Mouse (Mus musculus) testis, adult 2 months (tissue): Measurements from ENCODE around the gene Fbxl21. TPM values are rescaled to one million over a fixed set of nuclear protein-coding genes. Genes with fewer than 3 reads are reported as not detected.

Source experiments
- H3K27ac ChIP-seq: fragments of 200-500 bp; 2 replicates; pipeline ENCODE4 v1.5.1; 2012; ENCODE audit warnings: low read depth, low read length; ENCODE audit not compliant: control insufficient read depth, insufficient read depth
- H3K27me3 ChIP-seq: fragments of 200-500 bp; 2 replicates; pipeline ENCODE4 v1.6.1; 2012; ENCODE audit warnings: mild to moderate bottlenecking, low read length, moderate library complexity; ENCODE audit not compliant: control insufficient read depth, insufficient read depth
- H3K36me3 ChIP-seq: fragments of 200-500 bp; 2 replicates; pipeline ENCODE4 v1.6.1; 2012; ENCODE audit warnings: mild to moderate bottlenecking, low read length; ENCODE audit not compliant: control insufficient read depth, insufficient read depth
- H3K4me1 ChIP-seq: fragments of 200-500 bp; 2 replicates; pipeline ENCODE4 v1.6.1; 2012; ENCODE audit warnings: low read length; ENCODE audit not compliant: control insufficient read depth, insufficient read depth
- H3K4me3 ChIP-seq: fragments of 200-500 bp; 2 replicates; pipeline ENCODE4 v1.5.1; 2012; ENCODE audit warnings: low read depth, mild to moderate bottlenecking, low read length, moderate library complexity, mixed read lengths; ENCODE audit not compliant: control insufficient read depth
- CTCF ChIP-seq: fragments of 200-500 bp; IDR thresholded peaks from 2 replicates; pipeline ENCODE4 v1.5.1; 2012; ENCODE audit warnings: low read depth, mild to moderate bottlenecking, inconsistent platforms, low read length, moderate library complexity; ENCODE audit not compliant: control insufficient read depth, insufficient read depth, insufficient replicate concordance
- POLR2A ChIP-seq: fragments of 200-500 bp; IDR thresholded peaks from 2 replicates; pipeline ENCODE4 v1.6.1; 2012; ENCODE audit warnings: low read depth, mild to moderate bottlenecking, inconsistent platforms, low read length, moderate library complexity; ENCODE audit not compliant: control insufficient read depth
- polyA plus RNA-seq: library from polyadenylated mRNA; depleted of rRNA; stranded (reverse); fragments of >200 nt; gene quantifications from 2 replicates; pipeline ENCODE4 v1.2.3, GENCODE M21; 2012

Fbxl21 gene
- polyA plus RNA-seq, 1 experiment, result 0.64 TPM

DNA sequence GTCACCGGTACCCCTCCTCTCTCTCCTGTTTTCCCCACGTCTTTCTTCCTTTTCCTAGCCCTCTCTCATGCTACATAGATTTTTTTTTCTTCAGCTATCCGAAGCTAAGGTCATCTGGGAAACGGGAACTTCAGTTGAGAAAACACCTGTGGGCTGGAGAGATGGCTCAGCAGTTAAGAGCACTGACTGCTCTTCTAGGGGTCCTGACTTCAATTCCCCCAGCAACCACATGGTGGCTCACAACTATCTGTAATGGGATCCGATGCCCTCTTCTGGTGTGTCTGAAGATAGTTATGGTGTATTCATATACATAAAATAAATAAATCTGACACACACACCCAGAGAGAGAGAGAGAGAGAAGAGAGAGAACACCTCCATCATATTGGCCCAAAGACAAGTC lies 13.3 kb downstream of the Fbxl21 start:
- Histone ChIP-seq H3K4me1 (no peaks in the 10 kb centered on the region), H3K27me3 (no peaks in the 10 kb centered on the region), H3K4me3 (no peak overlapping the region), H3K27ac (no peak overlapping the region), H3K36me3 (no peaks in the 10 kb centered on the region)
- no peak for TF ChIP-seq CTCF
- no peak for TF ChIP-seq POLR2A

DNA sequence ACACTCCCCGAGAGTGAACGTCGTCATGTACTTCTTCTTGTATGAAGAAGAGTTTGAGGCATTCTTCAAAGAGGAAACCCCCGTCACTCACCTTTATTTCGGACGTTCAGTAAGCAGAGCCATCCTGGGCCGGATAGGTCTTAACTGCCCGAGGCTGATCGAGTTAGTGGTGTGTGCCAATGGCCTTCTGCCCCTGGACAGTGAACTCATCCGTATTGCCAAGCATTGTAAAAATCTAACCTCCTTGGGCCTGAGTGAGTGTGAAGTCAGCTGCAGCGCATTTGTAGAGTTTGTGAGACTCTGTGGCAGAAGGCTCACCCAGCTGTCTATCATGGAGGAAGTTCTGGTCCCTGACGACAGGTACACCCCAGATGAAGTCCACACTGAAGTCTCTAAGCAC lies 14.8 kb downstream of the Fbxl21 start:
- H3K4me3 ChIP-seq, result no peak overlapping the region
- H3K27me3 ChIP-seq, result no peaks in the 10 kb centered on the region
- no peak for TF ChIP-seq CTCF
- no peak for TF ChIP-seq POLR2A
- no peaks in the 10 kb centered on the region for H3K4me1 ChIP-seq
- no peaks in the 10 kb centered on the region for H3K36me3 ChIP-seq
- H3K27ac ChIP-seq, result no peak overlapping the region

- no peaks in the 10 kb centered on the region for H3K4me1 ChIP-seq
- H3K27me3 ChIP-seq, result no peaks in the 10 kb centered on the region
- no peak overlapping the region for H3K27ac ChIP-seq
- H3K4me3 ChIP-seq, result no peak overlapping the region
- TF ChIP-seq CTCF, result no peak
- TF ChIP-seq POLR2A, result no peak
- no peaks in the 10 kb centered on the region for H3K36me3 ChIP-seq
Observed at GRCm38 (mm10) chr13:56539846-56540245, 17.6 kb downstream of the Fbxl21 start.

- TF ChIP-seq CTCF, result no peak
- no peak overlapping the region for H3K27ac ChIP-seq
- no peaks in the 10 kb centered on the region for H3K36me3 ChIP-seq
- H3K4me3 ChIP-seq, result no peak overlapping the region
- no peaks in the 10 kb centered on the region for H3K4me1 ChIP-seq
- no peaks in the 10 kb centered on the region for H3K27me3 ChIP-seq
Observed at GRCm38 (mm10) chr13:56543805-56544204, 21.5 kb downstream of the Fbxl21 start.

GRCm38 (mm10) chr13:56544956-56545355 lies 22.7 kb downstream of the Fbxl21 start:
- H3K4me1 ChIP-seq, result no peaks in the 10 kb centered on the region
- H3K36me3 ChIP-seq, result no peaks in the 10 kb centered on the region
- H3K27me3 ChIP-seq, result no peaks in the 10 kb centered on the region
- no peak overlapping the region for H3K27ac ChIP-seq
- TF ChIP-seq CTCF, result no peak
- TF ChIP-seq POLR2A, result no peak
- H3K4me3 ChIP-seq, result no peak overlapping the region

GRCm38 (mm10) chr13:56548401-56548800 lies 26.1 kb downstream of the Fbxl21 start, which contains the start of gene Lect2:
Lect2 (minus strand) TSS chr13:56548502.
- no peaks in the 10 kb centered on the region for H3K36me3 ChIP-seq
- H3K4me3 ChIP-seq, result no peak within 1 kb of the TSS
- no peak for TF ChIP-seq POLR2A
- TF ChIP-seq CTCF, result no peak
- H3K27ac ChIP-seq, result no peak within 1 kb of the TSS
- no peaks in the 10 kb centered on the region for H3K27me3 ChIP-seq
- H3K4me1 ChIP-seq, result no peaks in the 10 kb centered on the region

- H3K4me3 ChIP-seq, result no peak overlapping the region
- no peak for TF ChIP-seq POLR2A
- no peak for TF ChIP-seq CTCF
- H3K36me3 ChIP-seq, result no peaks in the 10 kb centered on the region
- H3K27ac ChIP-seq, result no peak overlapping the region
- H3K4me1 ChIP-seq, result no peaks in the 10 kb centered on the region
- H3K27me3 ChIP-seq, result no peaks in the 10 kb centered on the region
Observed at GRCm38 (mm10) chr13:56549364-56549763, 27.1 kb downstream of the Fbxl21 start.

DNA sequence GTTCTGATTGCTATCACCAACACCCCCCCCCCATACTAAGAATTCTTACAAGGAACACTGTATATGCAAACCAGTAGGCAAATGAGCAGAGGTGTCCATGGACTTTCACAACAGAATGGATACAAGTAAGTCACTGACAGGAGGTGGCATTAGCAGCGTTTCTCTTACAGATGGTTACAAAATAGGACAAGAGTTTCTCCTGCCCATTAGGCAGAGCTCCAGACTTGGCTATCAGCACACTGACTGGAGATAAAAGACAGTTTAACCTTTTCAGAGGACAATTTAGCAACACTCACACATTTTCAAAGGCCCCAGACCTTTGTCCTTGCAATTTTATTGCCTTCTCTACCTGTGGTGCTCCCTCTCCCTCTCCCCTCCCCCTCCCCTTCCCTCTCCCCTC lies 28.3 kb downstream of the Fbxl21 start:
- H3K4me3 ChIP-seq, result no peak overlapping the region
- no peaks in the 10 kb centered on the region for H3K36me3 ChIP-seq
- no peak for TF ChIP-seq POLR2A
- no peak for TF ChIP-seq CTCF
- H3K27me3 ChIP-seq, result no peaks in the 10 kb centered on the region
- no peak overlapping the region for H3K27ac ChIP-seq
- H3K4me1 ChIP-seq, result no peaks in the 10 kb centered on the region
